Mouse (Mus musculus) testis, postnatal 14 days (tissue): ENCODE data around the gene Supt20.
A peak's percentile ranks its signal among the peaks of the same experiment; 100 is the strongest.

Experiments
- DNase-seq: peaks from one replicate; pipeline ENCODE4 v3.0.0; 2021; ENCODE audit warnings: low spot score

The Supt20 gene

DNA sequence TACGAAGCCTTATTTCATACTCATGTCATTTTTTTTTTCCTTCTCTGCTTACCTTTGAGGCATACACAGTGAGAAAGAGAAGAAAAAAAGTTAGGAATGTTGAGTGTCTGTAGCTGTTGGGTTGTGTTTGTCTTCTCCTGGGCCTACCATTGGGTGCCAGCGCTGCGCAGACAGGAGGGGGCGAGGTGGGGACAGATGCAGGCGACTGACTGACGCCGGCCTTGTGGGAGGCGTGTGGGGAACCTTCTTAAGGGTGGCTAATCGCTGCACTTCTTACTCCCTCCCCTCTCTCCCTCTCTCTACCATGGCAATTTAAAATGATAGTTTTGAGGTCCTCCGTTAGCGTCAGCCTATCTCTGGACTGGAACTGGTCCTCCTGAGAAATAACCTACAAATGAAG is 63.5 kb downstream of the Supt20 start:
- no peak for DNase-seq

DNA sequence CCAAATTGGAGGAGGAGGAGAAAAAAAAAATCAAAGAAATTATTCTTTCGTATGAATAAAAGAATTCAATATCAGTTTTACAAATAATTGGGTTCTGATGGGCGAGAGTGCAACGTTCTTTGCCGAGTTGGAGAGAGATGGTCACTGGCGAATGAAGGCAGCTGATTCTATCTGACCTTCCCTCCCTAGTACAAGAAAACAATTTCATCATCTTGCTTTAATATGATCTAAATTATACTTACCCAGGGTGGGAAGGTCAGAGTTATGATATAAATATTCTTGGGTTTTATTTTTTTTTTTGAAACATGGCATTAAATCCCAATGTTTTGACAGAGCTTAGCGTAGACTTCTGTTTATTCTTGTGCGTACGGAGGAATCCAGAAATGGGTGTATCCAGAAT is 64.8 kb downstream of the Supt20 start:
- DNase-seq: no peak

DNA sequence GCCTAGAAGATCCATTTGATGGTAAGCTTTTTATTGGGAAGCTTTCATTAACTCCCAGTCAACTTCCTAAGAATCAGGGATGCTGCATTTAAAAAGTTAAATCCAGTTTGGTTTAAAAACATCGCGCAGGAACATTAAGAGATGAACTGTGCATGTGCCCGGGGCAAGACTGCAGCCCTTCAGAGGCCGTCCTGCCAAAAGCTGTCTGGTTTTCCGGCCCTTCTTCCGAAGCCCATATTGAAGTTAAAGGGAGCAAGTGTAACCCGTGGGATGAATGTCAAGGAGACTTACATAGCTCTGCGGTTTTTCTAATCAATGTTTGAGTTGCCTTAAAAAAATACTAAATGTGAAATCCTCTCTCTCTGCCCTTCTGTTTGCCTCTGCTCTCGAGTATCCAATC is 66.6 kb downstream of the Supt20 start:
- no peak for DNase-seq

DNA sequence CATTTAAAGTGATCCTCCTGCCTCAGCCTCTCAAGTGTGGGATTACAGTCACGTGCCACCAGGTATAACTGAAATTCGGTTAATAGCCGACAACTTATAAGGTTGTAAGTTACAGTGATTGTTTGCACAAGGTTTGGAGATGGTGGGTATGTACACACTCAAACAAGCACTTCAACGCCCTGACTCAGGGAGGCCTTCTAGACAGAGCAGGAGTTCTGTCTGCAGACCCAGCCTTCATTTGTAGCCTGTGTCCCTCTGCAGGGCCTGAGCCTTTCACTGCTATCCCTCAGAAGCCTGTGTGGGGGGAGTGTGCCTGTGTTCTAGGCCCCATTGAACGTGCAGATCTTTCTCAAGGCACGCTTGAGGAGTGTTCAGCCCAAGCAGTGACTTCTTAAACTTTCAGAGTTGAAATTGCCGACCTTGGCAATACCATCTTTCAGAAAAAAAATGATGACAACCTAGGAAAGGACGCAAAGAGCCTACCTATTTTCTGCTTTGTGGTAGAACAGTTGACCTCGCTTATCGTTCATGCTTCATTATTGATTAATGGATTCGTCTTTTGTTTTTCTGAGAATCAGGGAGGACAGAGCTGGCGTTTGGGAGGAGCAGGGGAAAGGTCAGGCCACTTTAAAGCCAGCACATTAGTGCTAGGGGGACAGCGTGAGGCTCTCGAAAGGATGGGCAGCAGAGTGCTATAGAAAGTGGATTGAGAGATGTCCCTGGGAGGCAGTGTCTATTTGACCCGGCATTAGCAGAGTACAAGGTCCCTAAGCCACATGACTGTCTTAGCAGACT is 67.9 kb downstream of the Supt20 start:
- no peak for DNase-seq

GRCm38 (mm10) chr3:54761258-54761657 is 68.7 kb downstream of the Supt20 start:
- DNase-seq: no peak

GRCm38 (mm10) chr3:54764418-54764817 is 71.8 kb downstream of the Supt20 start:
- DNase-seq: no peak

GRCm38 (mm10) chr3:54765521-54765920 is 72.9 kb downstream of the Supt20 start:
- peak; percentile 65 for DNase-seq

GRCm38 (mm10) chr3:54766034-54766433 is 73.4 kb downstream of the Supt20 start:
- DNase-seq: no peak

DNA sequence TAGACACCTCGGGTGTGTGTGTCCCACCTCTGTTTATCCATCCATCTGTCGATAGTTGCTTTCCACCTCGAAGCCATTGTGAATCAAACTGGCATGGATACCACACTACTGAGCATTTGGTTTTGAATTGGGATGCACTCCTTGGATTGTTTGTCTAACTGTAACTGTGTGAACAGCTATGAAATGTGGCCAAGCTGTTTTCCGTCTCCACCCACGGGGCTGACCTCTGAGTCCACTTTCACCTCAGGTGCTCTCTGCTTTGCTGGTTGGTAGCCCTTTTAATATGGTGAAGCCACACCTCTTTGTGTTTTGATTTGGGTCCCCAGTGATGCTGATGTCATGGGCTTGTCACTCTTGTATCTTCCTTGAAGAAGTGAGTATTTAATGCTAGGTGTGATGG is 74.2 kb downstream of the Supt20 start:
- no peak for DNase-seq

- no peak for DNase-seq
Observed at GRCm38 (mm10) chr3:54768592-54768991, 76.0 kb downstream of the Supt20 start.

DNA sequence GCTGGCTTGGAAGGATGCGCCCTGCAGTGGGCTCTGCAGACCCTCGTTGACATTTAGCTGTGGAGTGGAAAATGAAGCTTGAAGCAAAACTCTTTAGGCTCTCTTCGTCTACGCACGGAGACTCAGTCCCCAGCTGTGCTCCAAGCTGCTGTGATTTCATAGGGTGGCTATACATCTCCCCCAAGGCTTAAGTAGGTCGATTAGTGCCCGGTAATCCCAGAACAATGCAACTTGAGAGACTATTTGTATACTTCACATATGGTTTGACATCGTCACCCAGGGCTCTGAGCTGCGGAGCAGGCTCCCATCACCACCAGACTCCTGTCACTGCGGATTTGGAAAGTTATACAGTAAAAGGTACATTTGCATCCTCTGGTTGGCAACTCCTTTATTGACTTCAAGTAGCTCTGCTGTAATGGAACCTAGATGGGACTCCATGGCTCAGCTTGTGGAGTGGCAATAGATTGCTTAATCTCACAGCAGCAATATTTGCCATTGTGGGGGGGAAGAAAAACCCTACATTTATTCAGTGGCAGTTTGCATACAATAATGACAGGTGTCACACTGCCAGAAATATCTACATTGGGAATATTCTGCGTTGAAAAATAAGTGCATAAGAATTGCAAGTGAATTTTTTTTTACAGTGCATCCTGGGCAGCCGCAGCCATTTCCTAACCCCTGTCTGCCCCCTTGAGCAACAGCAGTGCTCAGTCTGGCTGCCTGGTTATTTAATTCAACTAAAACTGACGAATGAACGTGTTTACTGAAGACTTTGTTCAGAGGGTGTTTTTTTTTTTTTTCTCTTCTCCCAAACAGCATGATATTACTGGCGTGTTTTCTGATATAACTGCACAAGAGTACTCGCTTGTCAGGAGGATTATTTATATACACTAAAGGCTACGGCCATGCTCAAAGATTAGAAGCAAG is 77.0 kb downstream of the Supt20 start:
- DNase-seq: no peak

GRCm38 (mm10) chr3:54773613-54774012 is 81.0 kb downstream of the Supt20 start:
- no peak for DNase-seq

DNA sequence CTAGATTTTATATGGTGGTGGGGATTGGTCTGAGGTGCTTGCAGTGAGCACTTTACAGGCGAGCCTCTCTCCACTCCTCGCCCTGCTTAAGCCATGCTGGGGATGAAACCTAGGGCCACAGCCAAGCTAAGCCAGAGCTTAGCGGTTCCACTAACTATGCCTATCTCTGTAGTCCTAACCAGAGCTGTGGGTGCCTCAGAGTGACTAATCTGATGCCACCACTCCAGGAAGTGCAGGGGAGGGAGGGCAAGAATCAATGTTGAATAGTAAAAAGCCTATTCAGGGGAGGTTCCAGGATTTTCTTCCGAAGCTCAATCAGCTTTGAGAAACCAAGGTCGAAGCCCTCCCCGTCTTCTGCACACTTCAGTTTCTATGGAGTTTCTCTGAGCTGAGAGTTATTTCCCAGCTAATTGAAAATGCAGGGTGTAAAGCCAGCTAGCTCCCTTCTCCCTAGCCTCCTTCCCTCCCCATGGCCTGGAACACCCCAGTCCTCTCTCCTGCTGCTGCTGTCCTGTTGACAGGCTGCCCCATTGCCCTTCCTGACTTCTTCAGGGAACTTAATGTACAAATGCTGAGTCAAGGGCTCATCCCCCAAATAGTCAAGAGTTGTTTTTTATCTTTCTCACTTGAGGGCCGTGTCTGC is 83.5 kb downstream of the Supt20 start:
- no peak for DNase-seq
